Comparison of ENCODE assay signal across 14 mouse cellular contexts in genomic region chr13:60446926-60447325, GRCm38 (mm10).
DNase-seq lines count a peak whose midpoint lies in the region; ATAC-seq and TF ChIP-seq lines count a peak whose summit lies in the region.
"Had no signal": no experiment of that assay in that cellular context is flagged by ENCODE, and none has a peak within 500 bp of the region (broad histone marks: within the 10 kb centered on the region; RNA-seq: fewer than 3 reads in every experiment).

No protein-coding gene starts in this region.

- no peak for DNase-seq in heart, adult 2 months
- DNase-seq in layer of hippocampus, adult 2 months (ENCODE audit: low spot score in 2 of 2) = no peak
- DNase-seq in layer of hippocampus, postnatal 25 days (ENCODE audit: extremely low spot score in 1 of 2, low spot score in 1 of 2) = no peak
- peak; percentile 24 for DNase-seq in 3T3-L1 (ENCODE audit: low read depth, low spot score)
- no peak for DNase-seq in adrenal gland, adult 8-10 months
- DNase-seq in thymus, postnatal 4 days = no peak
- DNase-seq: adrenal gland, adult 2 months; kidney, postnatal 14 days; lung, postnatal 14 days had no signal

- no peaks in the 10 kb centered on the region for H3K4me1 ChIP-seq in heart, adult 2 months (ENCODE audit: control insufficient read depth, insufficient read depth, low read length)
- no peaks in the 10 kb centered on the region for H3K4me1 ChIP-seq in heart, embryonic 11.5 days (ENCODE audit: control insufficient read depth, insufficient read depth, low read length)
- H3K4me1 ChIP-seq in cortical plate, adult 2 months (ENCODE audit: control insufficient read depth, insufficient read depth, low read length) = no peaks in the 10 kb centered on the region
- H3K4me1 ChIP-seq: hindbrain, embryonic 13.5 days; midbrain, embryonic 15.5 days had no signal

- no peak for TF ChIP-seq EP300 in heart, adult 2 months (IDR thresholded peaks at IDR 0.05; ENCODE audit: insufficient read depth, low read depth, low read length)

- no peaks in the 10 kb centered on the region for H3K79me2 ChIP-seq in heart, adult 2 months (replicated peaks; ENCODE audit: control insufficient read depth, insufficient read depth, low read length)

- H3K9ac ChIP-seq in heart, adult 2 months (ENCODE audit: low read depth, low read length) = no peak overlapping the region
- H3K9ac ChIP-seq in heart, embryonic 11.5 days (ENCODE audit: low read depth, low read length) = no peak overlapping the region
- H3K9ac ChIP-seq: hindbrain, embryonic 13.5 days; midbrain, embryonic 15.5 days had no signal

- no peaks in the 10 kb centered on the region for H3K9me3 ChIP-seq in heart, embryonic 11.5 days (replicated peaks; ENCODE audit: control insufficient read depth, low read length)
- H3K9me3 ChIP-seq: hindbrain, embryonic 13.5 days; midbrain, embryonic 15.5 days had no signal

- no peaks in the 10 kb centered on the region for H3K36me3 ChIP-seq in heart, adult 2 months (ENCODE audit: control insufficient read depth, insufficient read depth, low read length)
- no peaks in the 10 kb centered on the region for H3K36me3 ChIP-seq in heart, embryonic 11.5 days (ENCODE audit: control insufficient read depth, insufficient read depth, low read length)
- H3K36me3 ChIP-seq: hindbrain, embryonic 13.5 days; midbrain, embryonic 15.5 days had no signal

- no peak overlapping the region for H3K4me3 ChIP-seq in heart, adult 2 months
- no peak overlapping the region for H3K4me3 ChIP-seq in heart, embryonic 11.5 days (ENCODE audit: low read depth, low read length)
- H3K4me3 ChIP-seq in layer of hippocampus, adult 2 months = no peak overlapping the region
- no peak overlapping the region for H3K4me3 ChIP-seq in cortical plate, adult 2 months (ENCODE audit: insufficient read depth, low read length)
- H3K4me3 ChIP-seq: hindbrain, embryonic 13.5 days; midbrain, embryonic 15.5 days had no signal

- no peak for TF ChIP-seq POLR2A in heart, adult 2 months (IDR thresholded peaks at IDR 0.05; ENCODE audit: insufficient read depth, low read depth, low read length)
- no peak for TF ChIP-seq POLR2A in cortical plate, adult 2 months (IDR thresholded peaks at IDR 0.05; ENCODE audit: extremely low read depth, insufficient read depth, low read length)

- 33% methylated on average over 5 of the region's 5 CpGs for WGBS in heart, adult 2 months
- WGBS in heart, embryonic 11.5 days (ENCODE audit: insufficient replicate concordance) = 52% methylated on average over 5 of the region's 5 CpGs

- H3K4me2 ChIP-seq in heart, embryonic 11.5 days = no peak overlapping the region
- H3K4me2 ChIP-seq: hindbrain, embryonic 13.5 days; midbrain, embryonic 15.5 days had no signal

- peak; percentile 44 for TF ChIP-seq CTCF in heart, adult 2 months (IDR thresholded peaks at IDR 0.05)
- TF ChIP-seq CTCF in layer of hippocampus, adult 2 months (conservative IDR thresholded peaks at IDR 0.05) = peak; percentile 63
- TF ChIP-seq CTCF in cortical plate, adult 2 months (IDR thresholded peaks at IDR 0.05; ENCODE audit: extremely low read depth, insufficient read depth, low read length) = peak; percentile 30; the same call in 1 of the 2 replicates

- no peak overlapping the region for H3K27ac ChIP-seq in heart, adult 2 months
- no peak overlapping the region for H3K27ac ChIP-seq in heart, embryonic 11.5 days (ENCODE audit: low read depth, low read length)
- H3K27ac ChIP-seq in layer of hippocampus, adult 2 months = no peak overlapping the region
- H3K27ac ChIP-seq in cortical plate, adult 2 months (ENCODE audit: insufficient read depth, low read length) = no peak overlapping the region
- H3K27ac ChIP-seq: hindbrain, embryonic 13.5 days; midbrain, embryonic 15.5 days had no signal

- no peak for ATAC-seq in heart, embryonic 11.5 days (replicated peaks; ENCODE audit: insufficient number of reproducible peaks, low FRiP score, low TSS enrichment)
- ATAC-seq: CD4-positive, CD25-positive, alpha-beta regulatory T cell, adult 4 months; midbrain, embryonic 15.5 days had no signal

- intact Hi-C loops in heart, adult 2 months (cut with DNase I) = no loop called here

- H3K27me3 ChIP-seq in heart, adult 2 months (ENCODE audit: control insufficient read depth, insufficient read depth, low read length) = no peaks in the 10 kb centered on the region
- no peaks in the 10 kb centered on the region for H3K27me3 ChIP-seq in heart, embryonic 11.5 days (ENCODE audit: control insufficient read depth, insufficient read depth, low read length)
- H3K27me3 ChIP-seq: hindbrain, embryonic 13.5 days; midbrain, embryonic 15.5 days had no signal
